Mouse (Mus musculus): ENCODE measurements around the gene Cntn5. TPM values are rescaled to one million over a fixed set of nuclear protein-coding genes. Genes with fewer than 3 reads are reported as not detected.
A peak's percentile ranks its signal among the peaks of the same experiment; 100 is the strongest.

Gene Cntn5
- polyA plus RNA-seq, 1 experiment from 2014 or later = 0.67 TPM

DNA sequence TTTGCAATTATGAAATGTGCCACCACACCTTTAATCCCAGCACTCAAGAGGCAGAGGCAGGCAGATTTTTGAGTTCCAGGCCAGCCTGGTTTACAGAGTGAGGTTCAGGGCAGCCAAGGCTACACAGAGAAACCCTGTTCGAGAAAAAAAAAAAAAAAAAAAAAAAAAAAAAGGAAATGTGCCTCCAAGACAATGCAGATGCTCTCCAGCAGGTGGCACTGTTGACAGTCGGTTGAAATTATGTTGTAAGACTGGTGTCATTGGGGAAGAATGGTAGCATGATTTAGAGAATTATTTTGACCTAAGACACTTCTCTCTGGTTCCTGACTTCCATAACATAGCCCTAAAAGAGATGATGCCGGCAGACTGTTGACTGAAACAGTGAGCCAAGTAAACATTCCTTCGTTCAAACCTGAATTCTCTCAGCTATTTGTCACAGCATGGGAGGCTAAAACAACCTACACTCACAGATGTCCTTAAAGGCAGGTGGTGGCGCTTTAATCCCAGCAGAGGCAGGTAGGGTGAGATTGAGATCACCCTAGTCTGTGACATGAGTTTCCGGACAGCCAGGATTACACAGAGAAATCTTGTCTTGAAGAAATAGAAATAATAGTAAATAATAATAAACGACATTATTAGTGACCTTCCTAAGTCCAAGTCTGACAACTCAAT is 579.7 kb downstream of the Cntn5 start:
- Histone ChIP-seq H3K36me3 (no peaks in the 10 kb centered on the region), H3K9ac (no peak overlapping the region), H3K4me2 (no peak overlapping the region), H3K9me3 (no peaks in the 10 kb centered on the region), H3K4me3 (no peak overlapping the region), H3K27ac (no peak overlapping the region), H3K4me1 (no peaks in the 10 kb centered on the region), H3K27me3 (no peaks in the 10 kb centered on the region)
- no peak for ATAC-seq (ENCODE audit: borderline replicate concordance, extremely low read depth, low FRiP score, low TSS enrichment)
- 39% methylated on average over 7 of the region's 7 CpGs for WGBS

DNA sequence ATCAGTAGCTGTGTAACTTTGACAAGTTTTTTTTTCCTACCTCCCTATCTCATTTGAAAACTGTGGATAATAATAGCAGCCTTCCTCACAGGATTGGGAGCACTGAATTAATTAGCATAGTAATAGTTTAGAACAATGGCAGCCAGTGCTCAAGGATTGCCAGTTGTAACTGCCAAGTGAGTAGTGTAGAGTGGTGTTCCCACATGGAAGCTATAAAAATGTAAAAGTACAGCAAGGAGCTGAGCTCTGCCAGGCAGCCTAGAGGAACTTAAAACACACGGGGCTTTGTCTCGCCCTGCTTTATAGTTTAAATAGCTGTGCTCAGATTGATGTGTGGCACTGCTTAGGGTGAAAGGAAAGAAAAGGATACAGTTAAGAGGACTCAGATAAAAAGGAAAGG is 635.2 kb downstream of the Cntn5 start:
- Histone ChIP-seq H3K9me3 (no peaks in the 10 kb centered on the region), H3K27me3 (no peaks in the 10 kb centered on the region), H3K9ac (no peak overlapping the region), H3K27ac (no peak overlapping the region), H3K4me1 (no peaks in the 10 kb centered on the region), H3K4me2 (no peak overlapping the region), H3K36me3 (no peaks in the 10 kb centered on the region), H3K4me3 (no peak overlapping the region)
- ATAC-seq (ENCODE audit: borderline replicate concordance, extremely low read depth, low FRiP score, low TSS enrichment) = no peak
- 43% methylated on average over 2 of the region's 2 CpGs for WGBS

DNA sequence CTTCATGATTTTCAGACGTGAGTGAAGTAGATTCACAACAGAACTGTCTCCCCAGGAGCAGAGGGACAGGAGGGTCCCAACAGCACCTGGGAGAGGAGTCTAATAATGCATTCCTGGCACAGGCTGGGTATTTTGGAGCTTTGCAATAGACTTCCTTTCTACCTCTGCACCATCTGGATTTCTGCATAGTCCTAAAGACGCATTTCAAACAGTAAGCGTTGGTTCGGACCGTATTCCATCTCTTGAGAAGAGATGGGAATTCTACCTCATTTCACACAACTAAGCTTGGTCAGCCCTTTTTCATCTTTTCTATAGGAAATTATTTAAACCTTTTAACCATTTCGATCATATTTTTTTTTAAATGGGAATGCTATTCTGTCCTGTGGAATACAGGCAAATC is 635.7 kb downstream of the Cntn5 start:
- H3K4me2 ChIP-seq = no peak overlapping the region
- no peak overlapping the region for H3K9ac ChIP-seq
- 79% methylated on average over 6 of the region's 6 CpGs for whole genome bisulfite sequencing
- H3K36me3 ChIP-seq = no peaks in the 10 kb centered on the region
- no peaks in the 10 kb centered on the region for H3K4me1 ChIP-seq
- no peaks in the 10 kb centered on the region for H3K9me3 ChIP-seq
- no peaks in the 10 kb centered on the region for H3K27me3 ChIP-seq
- ATAC-seq (ENCODE audit: borderline replicate concordance, extremely low read depth, low FRiP score, low TSS enrichment) = no peak
- no peak overlapping the region for H3K27ac ChIP-seq
- H3K4me3 ChIP-seq = no peak overlapping the region

DNA sequence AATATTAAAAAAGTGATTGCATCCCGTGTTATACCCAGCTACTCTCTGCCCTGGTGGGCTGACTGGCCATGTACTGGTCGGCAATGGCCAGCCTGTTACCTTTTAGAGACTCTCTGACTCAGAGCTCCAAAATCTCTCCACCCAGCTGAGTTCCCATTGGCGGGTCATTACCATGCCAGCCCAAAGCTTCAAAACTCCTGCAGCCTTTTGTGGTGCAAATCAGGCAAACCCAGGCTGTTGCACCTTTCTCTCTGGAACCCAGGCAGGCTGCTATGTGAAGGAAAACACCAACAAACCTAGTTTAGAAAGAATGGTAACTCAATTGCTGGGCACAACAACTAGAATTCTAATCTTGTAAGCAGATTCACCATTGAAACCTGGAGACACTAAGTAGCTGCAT is 639.0 kb downstream of the Cntn5 start:
- H3K4me2 ChIP-seq = no peak overlapping the region
- H3K9ac ChIP-seq = no peak overlapping the region
- no peak overlapping the region for H3K27ac ChIP-seq
- no peaks in the 10 kb centered on the region for H3K9me3 ChIP-seq
- 48% methylated on average over 3 of the region's 3 CpGs for WGBS
- H3K4me3 ChIP-seq = no peak overlapping the region
- ATAC-seq (ENCODE audit: borderline replicate concordance, extremely low read depth, low FRiP score, low TSS enrichment) = no peak
- no peaks in the 10 kb centered on the region for H3K36me3 ChIP-seq
- H3K4me1 ChIP-seq = no peaks in the 10 kb centered on the region
- H3K27me3 ChIP-seq = no peaks in the 10 kb centered on the region

DNA sequence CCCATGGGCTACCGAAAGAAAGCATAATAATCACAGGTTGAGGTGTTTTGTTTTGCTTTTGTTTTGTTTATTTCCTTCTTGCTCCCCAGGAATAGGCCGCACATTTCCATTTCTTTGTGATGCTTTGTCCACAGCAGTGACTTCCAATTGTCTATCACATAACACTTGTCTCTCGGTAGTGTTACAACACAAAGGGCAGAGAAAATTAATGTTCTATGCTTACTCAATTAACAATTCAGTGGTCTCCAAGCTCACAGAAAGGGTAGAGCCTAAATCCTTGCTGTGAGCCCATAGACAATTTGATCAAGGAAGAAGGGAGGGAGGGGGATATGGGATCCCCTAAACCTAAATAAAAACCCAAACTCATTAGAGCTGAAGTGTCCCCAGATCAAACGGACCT is 671.2 kb downstream of the Cntn5 start:
- Histone ChIP-seq H3K4me2 (no peak overlapping the region), H3K9ac (no peak overlapping the region), H3K27me3 (no peaks in the 10 kb centered on the region), H3K4me1 (no peaks in the 10 kb centered on the region), H3K27ac (no peak overlapping the region), H3K4me3 (no peak overlapping the region), H3K9me3 (0 out of 2 replicates have a peak, but pooled peaks cover 3% of the 10 kb centered on the region), H3K36me3 (no peaks in the 10 kb centered on the region)
- no peak for ATAC-seq (ENCODE audit: borderline replicate concordance, extremely low read depth, low FRiP score, low TSS enrichment)
- WGBS = 80% methylated on average over 4 of the region's 4 CpGs

DNA sequence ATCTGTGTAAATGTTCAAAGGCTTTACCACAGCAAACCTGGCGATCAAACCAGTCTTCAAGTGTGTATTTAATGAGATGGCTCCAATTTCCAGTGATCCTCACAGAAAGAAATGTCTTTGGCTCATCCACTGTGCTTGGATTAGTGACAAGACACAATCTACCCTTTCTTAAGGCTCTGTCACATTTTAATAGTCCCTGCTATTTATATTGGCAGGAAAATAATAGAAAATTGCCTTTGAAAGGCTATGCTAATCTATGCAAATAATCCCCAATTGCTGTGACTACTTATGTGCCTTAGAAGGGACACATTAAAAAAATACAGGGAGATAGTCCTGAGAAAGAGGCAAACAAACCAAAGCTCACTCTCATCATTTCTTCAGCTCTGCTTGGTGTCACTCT is 672.5 kb downstream of the Cntn5 start:
- H3K4me1 ChIP-seq = no peaks in the 10 kb centered on the region
- H3K4me3 ChIP-seq = no peak overlapping the region
- no peak overlapping the region for H3K4me2 ChIP-seq
- no peaks in the 10 kb centered on the region for H3K9me3 ChIP-seq
- ATAC-seq (ENCODE audit: borderline replicate concordance, extremely low read depth, low FRiP score, low TSS enrichment) = no peak
- WGBS = 53% methylated on average over 1 of the region's 1 CpGs
- H3K27me3 ChIP-seq = no peaks in the 10 kb centered on the region
- H3K9ac ChIP-seq = no peak overlapping the region
- no peak overlapping the region for H3K27ac ChIP-seq
- H3K36me3 ChIP-seq = no peaks in the 10 kb centered on the region

DNA sequence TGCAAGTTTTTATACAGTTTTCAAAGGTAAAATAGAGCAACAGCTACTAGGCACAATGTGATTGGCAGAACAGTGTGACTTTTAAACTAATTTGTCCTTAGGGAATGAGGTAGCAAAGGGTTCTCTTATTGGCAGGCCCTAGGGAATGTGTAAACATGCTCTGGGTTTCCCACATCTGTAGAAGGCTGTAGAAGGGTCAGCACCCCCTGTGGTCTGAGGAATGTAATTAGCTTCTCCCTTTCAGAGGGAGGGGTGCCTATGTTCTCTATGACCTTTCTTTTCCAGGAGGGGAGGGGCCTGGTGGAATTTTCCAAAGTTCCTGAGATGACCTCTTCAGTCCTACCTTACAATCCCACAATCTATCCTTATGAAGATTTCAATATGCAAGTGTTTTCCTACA is 673.6 kb downstream of the Cntn5 start:
- Histone ChIP-seq H3K27ac (no peak overlapping the region), H3K4me1 (no peaks in the 10 kb centered on the region)

DNA sequence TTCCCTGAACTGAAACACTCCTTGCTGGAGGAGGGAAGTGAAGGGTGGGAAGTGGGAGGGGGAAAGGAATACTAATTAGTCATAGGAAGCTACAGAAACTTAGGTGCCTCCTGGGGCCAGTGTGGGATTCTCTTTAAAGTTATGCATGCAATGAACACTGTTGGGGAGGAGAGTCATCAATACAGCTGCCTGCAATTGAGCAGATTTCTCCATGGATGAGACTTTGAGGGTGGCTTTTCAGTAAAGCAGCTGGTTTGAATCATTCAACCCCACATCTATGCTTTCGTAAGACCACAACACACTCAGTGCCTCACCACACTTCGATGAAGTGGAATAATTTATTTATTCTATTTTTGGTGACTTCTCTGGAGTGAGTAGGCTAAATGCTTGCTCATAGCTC is 674.9 kb downstream of the Cntn5 start:
- H3K9ac ChIP-seq = no peak overlapping the region
- H3K36me3 ChIP-seq = no peaks in the 10 kb centered on the region
- no peak overlapping the region for H3K4me2 ChIP-seq
- WGBS = 31% methylated on average over 2 of the region's 2 CpGs
- H3K4me3 ChIP-seq = no peak overlapping the region
- peak; percentile 92 for ATAC-seq (ENCODE audit: borderline replicate concordance, extremely low read depth, low FRiP score, low TSS enrichment)
- H3K4me1 ChIP-seq = no peaks in the 10 kb centered on the region
- no peaks in the 10 kb centered on the region for H3K9me3 ChIP-seq
- no peaks in the 10 kb centered on the region for H3K27me3 ChIP-seq
- H3K27ac ChIP-seq = no peak overlapping the region

More for the DNA sequence above, 673.6 kb downstream of the Cntn5 start:
- no peaks in the 10 kb centered on the region for H3K9me3 ChIP-seq
- no peak overlapping the region for H3K4me3 ChIP-seq
- no peaks in the 10 kb centered on the region for H3K27me3 ChIP-seq
- H3K36me3 ChIP-seq = no peaks in the 10 kb centered on the region
- no peak overlapping the region for H3K4me2 ChIP-seq
- ATAC-seq (ENCODE audit: borderline replicate concordance, extremely low read depth, low FRiP score, low TSS enrichment) = peak; percentile 46; the same call in 1 of the 2 replicates
- no peak overlapping the region for H3K9ac ChIP-seq

DNA sequence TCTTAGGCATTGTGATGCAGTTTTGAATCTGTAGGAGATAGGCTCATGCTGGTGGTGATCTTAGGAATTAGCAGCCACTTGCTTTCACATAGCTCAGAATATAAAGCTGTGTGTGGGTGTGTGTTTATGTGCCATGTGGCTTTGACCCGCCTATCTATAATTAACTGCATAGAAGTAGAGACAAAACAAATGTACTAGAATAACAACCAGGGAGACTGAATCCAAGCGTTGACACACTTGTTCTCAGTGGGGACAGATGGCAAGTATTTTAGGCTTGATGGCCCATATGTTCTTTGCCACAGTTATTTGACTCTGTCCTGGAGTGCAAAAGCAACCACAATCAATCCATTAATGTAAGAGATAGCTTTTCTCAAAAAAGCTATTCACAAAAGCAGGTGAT is 678.6 kb downstream of the Cntn5 start:
- WGBS = 58% methylated on average over 2 of the region's 2 CpGs
- Histone ChIP-seq H3K9ac (no peak overlapping the region), H3K4me1 (no peaks in the 10 kb centered on the region), H3K27me3 (no peaks in the 10 kb centered on the region), H3K27ac (no peak overlapping the region), H3K9me3 (no peaks in the 10 kb centered on the region), H3K4me2 (no peak overlapping the region), H3K36me3 (no peaks in the 10 kb centered on the region), H3K4me3 (no peak overlapping the region)
- ATAC-seq (ENCODE audit: borderline replicate concordance, extremely low read depth, low FRiP score, low TSS enrichment) = no peak

DNA sequence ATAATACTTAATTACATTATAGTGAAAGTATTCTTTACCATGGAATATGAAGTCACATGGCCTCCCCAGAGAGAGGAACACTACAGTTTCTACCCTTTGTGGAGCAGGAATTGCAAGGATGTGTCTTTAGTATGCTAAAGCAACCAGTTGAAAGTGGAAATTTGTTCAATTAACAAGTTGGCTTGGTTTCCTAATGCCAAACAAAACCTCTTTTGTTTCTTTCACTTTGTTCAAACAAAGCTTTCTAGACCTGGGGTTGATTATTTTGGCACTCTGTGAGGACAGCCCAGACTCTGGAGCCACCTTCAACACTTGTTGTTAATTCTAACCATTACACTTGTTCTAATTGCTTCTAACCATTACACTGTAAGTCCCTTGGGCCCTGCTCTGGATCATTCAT is 718.5 kb downstream of the Cntn5 start:
- no peak overlapping the region for H3K4me2 ChIP-seq
- no peaks in the 10 kb centered on the region for H3K27me3 ChIP-seq
- H3K9me3 ChIP-seq = no peaks in the 10 kb centered on the region
- H3K36me3 ChIP-seq = no peaks in the 10 kb centered on the region
- no peak overlapping the region for H3K4me3 ChIP-seq
- no peak for ATAC-seq (ENCODE audit: borderline replicate concordance, extremely low read depth, low FRiP score, low TSS enrichment)
- H3K27ac ChIP-seq = no peak overlapping the region
- no peaks in the 10 kb centered on the region for H3K4me1 ChIP-seq
- H3K9ac ChIP-seq = no peak overlapping the region

DNA sequence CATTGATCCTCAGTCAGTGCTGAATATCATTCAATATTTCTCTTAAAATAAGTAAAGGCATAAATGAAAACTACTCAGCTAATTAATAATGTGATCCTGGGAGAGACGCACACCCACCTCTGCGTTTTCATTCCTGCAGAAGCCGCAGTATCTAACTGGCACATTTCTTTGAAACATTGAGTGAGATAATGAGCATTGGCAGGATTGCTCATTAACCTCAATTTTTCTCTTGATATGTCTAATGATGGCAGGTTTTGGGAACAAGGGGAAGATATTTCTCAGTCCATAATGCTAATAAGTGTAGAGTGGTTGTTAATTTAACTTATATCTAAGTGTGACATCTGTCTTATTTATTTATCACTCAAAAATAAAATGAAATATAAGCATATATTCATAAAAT is 734.0 kb downstream of the Cntn5 start:
- 61% methylated on average over 3 of the region's 3 CpGs for WGBS
- no peak for ATAC-seq (ENCODE audit: borderline replicate concordance, extremely low read depth, low FRiP score, low TSS enrichment)
- H3K27me3 ChIP-seq = no peaks in the 10 kb centered on the region

DNA sequence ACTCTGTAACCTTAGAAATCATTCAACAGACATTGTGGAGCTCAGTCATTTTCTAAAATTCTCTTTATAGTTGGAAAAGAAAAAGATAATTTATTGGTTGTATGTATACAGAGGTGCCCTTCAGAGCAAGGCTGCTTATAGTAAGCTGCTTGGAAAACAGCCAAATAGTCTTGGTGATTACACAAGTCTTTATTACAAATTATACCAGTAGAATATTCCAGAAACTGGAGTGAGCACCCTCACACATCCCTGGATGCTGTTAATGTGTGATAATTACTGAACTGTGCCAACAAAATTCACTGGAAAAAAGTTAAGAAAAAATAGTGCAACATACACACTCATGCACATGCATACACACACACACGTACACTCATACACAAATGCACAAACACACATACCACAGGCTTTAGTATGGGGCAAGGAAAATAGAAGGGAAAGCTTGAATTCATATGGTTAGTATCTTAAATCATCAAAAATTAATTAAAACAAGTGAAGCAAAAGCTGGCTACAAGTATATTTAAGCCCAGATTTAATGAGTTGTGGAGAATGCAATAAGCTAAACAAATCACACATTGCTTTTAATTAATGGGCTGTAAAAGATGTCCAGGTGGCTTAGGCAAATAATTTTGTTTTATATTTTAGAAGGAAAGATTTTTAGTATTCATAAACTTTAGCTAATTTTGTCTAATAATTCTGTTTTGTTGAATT is 783.1 kb downstream of the Cntn5 start:
- no peaks in the 10 kb centered on the region for H3K4me1 ChIP-seq
- WGBS = 51% methylated on average over 1 of the region's 1 CpGs
- H3K27me3 ChIP-seq = no peaks in the 10 kb centered on the region
- no peak; the same call in 1 of the 2 replicates for ATAC-seq (ENCODE audit: borderline replicate concordance, extremely low read depth, low FRiP score, low TSS enrichment)
- H3K36me3 ChIP-seq = no peaks in the 10 kb centered on the region
- no peak overlapping the region for H3K4me2 ChIP-seq
- no peak overlapping the region for H3K4me3 ChIP-seq
- no peak overlapping the region for H3K9ac ChIP-seq
- H3K9me3 ChIP-seq = no peaks in the 10 kb centered on the region
- no peak overlapping the region for H3K27ac ChIP-seq

More for the DNA sequence above, 734.0 kb downstream of the Cntn5 start:
- Histone ChIP-seq H3K27ac (no peak overlapping the region), H3K4me2 (no peak overlapping the region), H3K4me1 (no peaks in the 10 kb centered on the region), H3K4me3 (no peak overlapping the region), H3K36me3 (no peaks in the 10 kb centered on the region), H3K9ac (no peak overlapping the region), H3K9me3 (no peaks in the 10 kb centered on the region)

Measured in lung, embryonic 15.5 days (tissue).